Mouse (Mus musculus): ENCODE data around the gene Eif1ad. TPM values are rescaled to one million over a fixed set of nuclear protein-coding genes. Genes with fewer than 3 reads are reported as not detected.

The Eif1ad gene
- polyA plus RNA-seq, 1 experiment = 52.9 TPM

GRCm38 (mm10) chr19:5383326-5383725 is 16.8 kb downstream of the Eif1ad start:
- peaks cover 27% of the 10 kb centered on the region for H3K79me2 ChIP-seq (ENCODE audit: control insufficient read depth, insufficient read depth)
- TF ChIP-seq POLR2AphosphoS2 (IDR thresholded peaks at IDR 0.05; ENCODE audit: insufficient read length, low read depth) = no peak
- TF ChIP-seq TCF3 (IDR thresholded peaks at IDR 0.05; ENCODE audit: insufficient read length, low read depth) = no peak
- no peak for TF ChIP-seq CEBPB (IDR thresholded peaks at IDR 0.05; ENCODE audit: insufficient read depth, poor library complexity, severe bottlenecking)
- TF ChIP-seq REST (IDR thresholded peaks at IDR 0.05; ENCODE audit: insufficient read depth, insufficient read length) = no peak
- TF ChIP-seq POLR2A (IDR thresholded peaks at IDR 0.05; ENCODE audit: insufficient read length, low read depth) = no peak
- no peaks in the 10 kb centered on the region for H3K27me3 ChIP-seq (ENCODE audit: control insufficient read depth, insufficient read depth, insufficient read length)
- no peak overlapping the region for H3ac ChIP-seq (ENCODE audit: control insufficient read depth, insufficient read length)
- peaks cover 26% of the 10 kb centered on the region for H3K36me3 ChIP-seq (ENCODE audit: control insufficient read depth, insufficient read depth)
- no peak overlapping the region for H3K4me2 ChIP-seq (ENCODE audit: low read depth)
- no peak overlapping the region for H3K4me3 ChIP-seq

- Histone ChIP-seq H3K4me2 (ENCODE audit: low read depth) (no peak overlapping the region), H3ac (ENCODE audit: control insufficient read depth, insufficient read length) (no peak overlapping the region), H3K4me3 (no peak overlapping the region), H3K79me2 (ENCODE audit: control insufficient read depth, insufficient read depth) (peaks cover 34% of the 10 kb centered on the region), H3K36me3 (ENCODE audit: control insufficient read depth, insufficient read depth) (peaks cover 26% of the 10 kb centered on the region), H3K27me3 (ENCODE audit: control insufficient read depth, insufficient read depth, insufficient read length) (no peaks in the 10 kb centered on the region)
- no peak for TF ChIP-seq MYOD1 (IDR thresholded peaks at IDR 0.05; ENCODE audit: control insufficient read depth in 1 of 3, insufficient read length in 2 of 3, low read depth in 2 of 3)
- TF ChIP-seq SRF (IDR thresholded peaks at IDR 0.05; ENCODE audit: control insufficient read depth, insufficient read length, low read depth) = no peak
- no peak for TF ChIP-seq REST (IDR thresholded peaks at IDR 0.05; ENCODE audit: insufficient read depth, insufficient read length)
- TF ChIP-seq E2F4 (IDR thresholded peaks at IDR 0.05; ENCODE audit: insufficient read depth) = no peak
- no peak for TF ChIP-seq POLR2A (IDR thresholded peaks at IDR 0.05; ENCODE audit: insufficient read length, low read depth)
- TF ChIP-seq TCF12 (IDR thresholded peaks at IDR 0.05; ENCODE audit: insufficient read depth, poor library complexity, severe bottlenecking) = no peak
- no peak for TF ChIP-seq USF1 (IDR thresholded peaks at IDR 0.05; ENCODE audit: low read depth)
- no peak for TF ChIP-seq TCF3 (IDR thresholded peaks at IDR 0.05; ENCODE audit: insufficient read length, low read depth)
These were observed 18.2 kb downstream of the Eif1ad start for GRCm38 (mm10) chr19:5384715-5385114.

DNA sequence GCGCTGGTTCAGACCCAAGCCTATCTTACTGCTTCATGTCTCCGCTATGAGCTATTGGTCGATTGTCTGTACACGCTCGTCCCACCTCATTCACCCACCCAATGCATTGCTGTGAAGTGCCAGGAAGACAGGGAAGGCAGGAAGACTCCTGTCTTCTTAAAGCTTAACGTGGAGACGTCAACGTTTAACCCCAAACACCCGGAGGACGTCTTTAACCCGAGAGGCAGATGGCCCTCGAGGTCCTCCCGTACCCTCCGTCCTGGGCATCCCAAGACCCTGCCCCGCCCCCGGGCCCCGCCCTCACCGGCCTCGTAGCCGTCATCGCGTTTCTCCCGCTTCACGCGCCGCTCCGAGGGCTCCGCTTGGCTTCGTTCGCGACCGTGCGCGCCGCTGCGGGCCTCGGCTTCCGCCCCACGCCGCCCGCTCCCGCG is 21.5 kb downstream of the Eif1ad start:
- peak overlapping the region; percentile 89 for H3K4me2 ChIP-seq (ENCODE audit: low read depth)
- H3K36me3 ChIP-seq (ENCODE audit: control insufficient read depth, insufficient read depth) = peaks cover 13% of the 10 kb centered on the region
- peak overlapping the region; percentile 90 for H3K4me3 ChIP-seq
- H3K27me3 ChIP-seq (ENCODE audit: control insufficient read depth, insufficient read depth, insufficient read length) = no peaks in the 10 kb centered on the region
- H3ac ChIP-seq (ENCODE audit: control insufficient read depth, insufficient read length) = peak overlapping the region; percentile 76
- TF ChIP-seq TCF3 (IDR thresholded peaks at IDR 0.05; ENCODE audit: insufficient read length, low read depth) (no peak), MYOD1 (IDR thresholded peaks at IDR 0.05; ENCODE audit: control insufficient read depth in 1 of 3, insufficient read length in 2 of 3, low read depth in 2 of 3) (no peak), MYOG (IDR thresholded peaks at IDR 0.05; ENCODE audit: control insufficient read depth in 1 of 3, insufficient read depth in 1 of 3, insufficient read length in 2 of 3, low read depth in 2 of 3) (no peak), POLR2A (IDR thresholded peaks at IDR 0.05; ENCODE audit: insufficient read length, low read depth) (no peak), TCF12 (IDR thresholded peaks at IDR 0.05; ENCODE audit: insufficient read depth, poor library complexity, severe bottlenecking) (no peak), CEBPB (IDR thresholded peaks at IDR 0.05; ENCODE audit: insufficient read depth, poor library complexity, severe bottlenecking) (no peak), REST (IDR thresholded peaks at IDR 0.05; ENCODE audit: insufficient read depth, insufficient read length) (no peak), SRF (IDR thresholded peaks at IDR 0.05; ENCODE audit: control insufficient read depth, insufficient read length, low read depth) (no peak), USF1 (IDR thresholded peaks at IDR 0.05; ENCODE audit: low read depth) (no peak), E2F4 (IDR thresholded peaks at IDR 0.05; ENCODE audit: insufficient read depth) (no peak), MAX (IDR thresholded peaks at IDR 0.05; ENCODE audit: low read depth) (no peak), POLR2AphosphoS2 (IDR thresholded peaks at IDR 0.05; ENCODE audit: insufficient read length, low read depth) (no peak)
- H3K79me2 ChIP-seq (ENCODE audit: control insufficient read depth, insufficient read depth) = peaks cover 34% of the 10 kb centered on the region

DNA sequence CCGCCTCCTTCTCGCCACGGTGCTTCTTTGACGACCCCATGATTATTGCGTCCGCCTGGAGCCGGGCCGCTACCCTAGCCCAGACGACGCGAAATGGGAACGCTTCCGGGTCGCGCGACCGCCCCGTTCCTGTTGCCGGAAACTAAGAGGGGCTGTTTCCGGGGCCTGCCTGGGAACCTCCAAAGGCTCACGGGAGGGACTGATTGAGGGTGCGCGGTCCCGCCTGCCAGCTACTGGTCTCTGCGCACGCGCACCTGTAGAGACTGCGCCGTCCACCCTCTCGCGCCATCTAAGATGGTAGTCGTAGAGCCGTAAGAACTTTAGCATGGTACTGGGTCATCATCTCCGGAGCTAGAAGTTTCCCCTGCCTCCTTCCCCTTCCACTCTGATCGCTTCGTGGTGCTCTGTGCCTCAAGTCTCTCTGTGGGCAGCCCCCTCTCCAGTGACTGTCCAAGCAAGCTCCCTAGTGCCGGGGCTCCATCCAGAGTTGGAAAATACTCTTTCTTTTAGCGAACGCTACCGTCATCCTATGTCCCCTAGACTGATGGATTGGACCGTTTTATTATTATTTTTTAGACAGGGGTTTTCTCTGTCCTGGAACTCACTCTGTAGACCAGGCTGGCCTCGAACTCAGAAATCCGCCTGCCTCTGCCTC is 22.2 kb downstream of the Eif1ad start, which contains the start of gene Sart1:
Gene Sart1 (minus strand): TSS at position 116 of the 655 bp plus-strand sequence.
- TF ChIP-seq MYOG (IDR thresholded peaks at IDR 0.05; ENCODE audit: control insufficient read depth in 1 of 3, insufficient read depth in 1 of 3, insufficient read length in 2 of 3, low read depth in 2 of 3) = no peak
- no peak for TF ChIP-seq CEBPB (IDR thresholded peaks at IDR 0.05; ENCODE audit: insufficient read depth, poor library complexity, severe bottlenecking)
- TF ChIP-seq SRF (IDR thresholded peaks at IDR 0.05; ENCODE audit: control insufficient read depth, insufficient read length, low read depth) = peak; percentile 26
- TF ChIP-seq REST (IDR thresholded peaks at IDR 0.05; ENCODE audit: insufficient read depth, insufficient read length) = no peak
- TF ChIP-seq POLR2AphosphoS2 (IDR thresholded peaks at IDR 0.05; ENCODE audit: insufficient read length, low read depth) = peak; percentile 85
- peak; percentile 89 for TF ChIP-seq POLR2A (IDR thresholded peaks at IDR 0.05; ENCODE audit: insufficient read length, low read depth)
- TF ChIP-seq TCF12 (IDR thresholded peaks at IDR 0.05; ENCODE audit: insufficient read depth, poor library complexity, severe bottlenecking) = no peak
- no peak for TF ChIP-seq TCF3 (IDR thresholded peaks at IDR 0.05; ENCODE audit: insufficient read length, low read depth)
- no peak for TF ChIP-seq MYOD1 (IDR thresholded peaks at IDR 0.05; ENCODE audit: control insufficient read depth in 1 of 3, insufficient read length in 2 of 3, low read depth in 2 of 3)
- no peak for TF ChIP-seq MAX (IDR thresholded peaks at IDR 0.05; ENCODE audit: low read depth)
- peak; percentile 15 for TF ChIP-seq E2F4 (IDR thresholded peaks at IDR 0.05; ENCODE audit: insufficient read depth)
- TF ChIP-seq USF1 (IDR thresholded peaks at IDR 0.05; ENCODE audit: low read depth) = no peak
- Histone ChIP-seq H3K36me3 (ENCODE audit: control insufficient read depth, insufficient read depth) (peaks cover 8% of the 10 kb centered on the region), H3ac (ENCODE audit: control insufficient read depth, insufficient read length) (peak within 1 kb of the TSS; percentile 76)

More for the DNA sequence above, 22.2 kb downstream of the Eif1ad start, which contains the start of gene Sart1:
- Histone ChIP-seq H3K27me3 (ENCODE audit: control insufficient read depth, insufficient read depth, insufficient read length) (no peaks in the 10 kb centered on the region), H3K79me2 (ENCODE audit: control insufficient read depth, insufficient read depth) (peaks cover 34% of the 10 kb centered on the region), H3K4me3 (peak within 1 kb of the TSS; percentile 90), H3K4me2 (ENCODE audit: low read depth) (peak within 1 kb of the TSS; percentile 100)
